Mouse (Mus musculus): Measurements from ENCODE around the gene Akap11. TPM values are rescaled to one million over a fixed set of nuclear protein-coding genes. Genes with fewer than 3 reads are reported as not detected.
A peak's percentile ranks its signal among the peaks of the same experiment; 100 is the strongest.

Gene Akap11
- total RNA-seq, 4 experiments from 2014 or later: 53.8 to 63.1 (median 59.4) TPM

GRCm38 (mm10) chr14:78526907-78527306, 9.7 kb downstream of the Akap11 start:
- DNase-seq: no peak

GRCm38 (mm10) chr14:78526475-78526874, 10.1 kb downstream of the Akap11 start:
- DNase-seq: no peak

DNA sequence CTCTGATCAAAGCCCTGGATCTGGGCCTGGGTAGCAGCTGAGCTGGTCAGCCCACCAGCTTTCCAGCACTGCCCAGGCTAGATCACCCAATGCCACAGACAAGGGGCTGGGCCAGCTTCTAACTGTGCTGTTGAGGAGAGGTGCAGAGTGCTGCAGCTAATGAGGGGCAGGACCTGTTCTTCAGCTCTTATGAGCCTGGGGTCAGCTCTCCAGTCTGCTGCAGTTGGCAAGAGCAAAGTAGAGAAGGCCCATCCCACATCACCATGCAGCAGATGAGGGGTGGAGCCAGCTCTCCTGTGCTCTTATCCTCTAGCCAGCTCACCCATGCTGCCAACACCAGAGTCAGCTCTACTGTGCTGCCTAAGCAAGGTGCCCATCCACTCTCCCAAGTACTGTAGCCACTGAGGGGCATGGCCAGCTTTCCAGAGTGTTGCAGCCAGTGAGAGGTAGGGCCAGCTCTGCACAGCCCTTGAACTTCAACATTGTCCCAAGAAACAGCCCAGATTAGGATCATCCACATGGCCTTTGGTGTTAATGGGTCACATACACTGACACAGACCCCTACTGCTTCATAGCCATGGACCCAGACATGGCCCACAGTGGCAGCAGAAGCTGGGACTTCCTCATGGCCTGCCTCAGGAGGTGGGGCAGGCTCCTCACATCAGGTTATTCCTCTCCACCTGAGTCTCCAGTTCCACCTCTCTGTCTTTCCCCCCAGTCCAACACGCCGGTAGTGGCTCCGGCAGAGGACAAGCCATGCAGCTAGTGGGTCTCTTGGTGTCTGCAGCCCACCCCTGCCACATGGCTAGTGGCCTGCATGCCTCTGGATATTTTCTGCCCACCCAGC, 10.8 kb downstream of the Akap11 start:
- DNase-seq: no peak

GRCm38 (mm10) chr14:78525059-78525458, 11.5 kb downstream of the Akap11 start:
- no peak for DNase-seq

GRCm38 (mm10) chr14:78510713-78511112, 25.9 kb downstream of the Akap11 start:
- no peak for DNase-seq

DNA sequence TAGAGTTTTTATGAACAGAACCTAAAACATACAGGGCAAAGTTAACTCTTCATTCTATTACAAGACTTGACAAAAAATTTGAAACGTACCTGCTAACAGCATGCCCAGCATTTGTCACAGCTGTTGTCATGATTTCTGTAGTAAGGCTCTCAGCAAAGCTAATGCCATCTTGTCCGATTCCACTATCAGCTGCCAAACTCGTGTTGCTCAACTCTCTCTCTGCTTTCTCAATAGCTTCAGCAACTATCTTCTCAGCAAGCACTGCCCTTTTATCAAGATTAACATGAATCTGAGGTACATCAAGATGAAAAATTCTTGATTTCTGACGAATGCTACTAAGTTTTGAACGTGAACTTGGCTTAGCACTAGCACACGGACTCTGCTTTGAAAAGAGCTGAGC, 26.8 kb downstream of the Akap11 start:
- peak; percentile 19 for DNase-seq

GRCm38 (mm10) chr14:78500578-78500977, 36.0 kb downstream of the Akap11 start:
- DNase-seq: no peak

DNA sequence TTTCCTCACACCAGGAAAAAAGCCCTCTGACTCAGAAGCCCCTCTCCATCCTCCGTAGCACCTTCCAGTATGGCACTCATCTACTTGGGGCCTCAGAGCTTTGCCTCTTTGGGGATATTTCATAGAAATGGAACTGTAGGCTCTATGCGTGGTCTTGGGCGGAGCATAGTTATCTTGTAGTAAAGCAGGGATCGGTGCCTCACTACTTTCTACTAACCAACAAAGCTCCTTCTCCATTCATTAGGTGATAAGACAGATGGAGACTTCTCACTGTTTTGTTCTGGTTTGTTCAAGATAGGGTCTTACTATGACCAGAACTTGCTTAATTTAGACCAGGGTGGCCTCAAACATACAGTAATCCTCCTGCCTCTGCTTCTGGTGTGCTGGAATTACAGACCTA, 39.9 kb downstream of the Akap11 start:
- no peak for DNase-seq

- no peak for DNase-seq
Measured at GRCm38 (mm10) chr14:78495241-78495640, 41.4 kb downstream of the Akap11 start.

GRCm38 (mm10) chr14:78492602-78493001, 44.0 kb downstream of the Akap11 start:
- no peak for DNase-seq

GRCm38 (mm10) chr14:78491432-78491831, 45.2 kb downstream of the Akap11 start:
- DNase-seq: no peak

GRCm38 (mm10) chr14:78482385-78483231, 54.0 kb downstream of the Akap11 start:
- peak; percentile 31 for DNase-seq

DNA sequence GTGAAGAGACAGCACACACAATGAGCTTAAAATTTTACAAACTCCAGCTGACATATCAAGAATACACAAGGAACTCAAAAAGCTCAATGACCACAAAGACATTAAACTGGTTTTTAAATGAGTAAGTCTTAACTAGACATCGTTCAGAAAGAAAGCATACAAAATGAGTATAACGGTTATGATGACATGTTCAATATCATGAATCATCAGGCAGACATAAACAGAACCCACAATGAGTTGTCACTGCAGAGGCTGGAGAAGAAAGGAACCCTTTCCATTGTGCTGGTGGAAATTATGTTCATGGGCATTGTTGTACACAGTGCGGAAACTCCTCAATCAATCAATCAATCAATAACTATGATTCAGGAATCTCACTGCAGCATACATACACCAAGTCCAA, 62.5 kb downstream of the Akap11 start:
- DNase-seq: no peak

GRCm38 (mm10) chr14:78470714-78471113, 65.9 kb downstream of the Akap11 start:
- no peak for DNase-seq

- no peak for DNase-seq
Measured at GRCm38 (mm10) chr14:78468991-78469390, 67.6 kb downstream of the Akap11 start.

DNA sequence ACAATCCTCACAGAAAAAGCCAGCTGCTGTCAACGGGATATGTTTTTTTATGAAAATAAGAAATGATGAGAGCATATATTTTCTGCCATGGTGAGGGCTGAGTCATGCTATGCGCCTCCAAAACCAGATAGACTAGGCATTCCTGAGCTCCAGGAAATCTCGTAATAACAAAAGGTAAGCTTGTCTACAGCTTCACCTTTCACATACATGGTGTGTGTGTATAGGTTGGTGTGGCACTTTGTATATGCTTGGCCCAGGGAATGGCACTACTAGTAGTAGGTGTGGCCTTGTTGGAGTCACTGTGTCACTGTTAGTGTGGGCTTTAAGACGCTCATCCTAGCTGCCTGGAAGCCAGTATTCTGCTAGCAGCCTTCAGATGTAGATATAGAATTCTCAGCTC, 68.6 kb downstream of the Akap11 start:
- DNase-seq: no peak

DNA sequence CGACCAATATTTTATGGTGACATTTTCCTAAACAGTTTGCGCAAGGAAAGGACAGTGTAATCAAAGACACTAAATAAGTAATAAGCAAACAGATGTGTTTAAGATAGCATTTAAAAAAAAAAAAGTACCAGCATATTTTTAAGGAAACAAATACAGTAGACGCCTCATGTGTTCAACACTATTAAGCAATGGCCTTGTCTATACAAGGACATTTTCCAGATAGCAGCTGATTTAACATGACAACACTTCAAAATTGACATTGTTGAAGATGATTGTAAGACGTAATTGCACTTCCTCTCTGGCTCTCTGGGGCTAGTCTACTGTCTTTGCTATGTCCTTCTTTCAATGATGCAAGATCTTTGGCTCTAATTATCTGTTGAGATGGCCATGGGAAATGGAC, 72.3 kb downstream of the Akap11 start:
- DNase-seq: no peak

- no peak for DNase-seq
Measured at GRCm38 (mm10) chr14:78459121-78459520, 77.5 kb downstream of the Akap11 start.

DNA sequence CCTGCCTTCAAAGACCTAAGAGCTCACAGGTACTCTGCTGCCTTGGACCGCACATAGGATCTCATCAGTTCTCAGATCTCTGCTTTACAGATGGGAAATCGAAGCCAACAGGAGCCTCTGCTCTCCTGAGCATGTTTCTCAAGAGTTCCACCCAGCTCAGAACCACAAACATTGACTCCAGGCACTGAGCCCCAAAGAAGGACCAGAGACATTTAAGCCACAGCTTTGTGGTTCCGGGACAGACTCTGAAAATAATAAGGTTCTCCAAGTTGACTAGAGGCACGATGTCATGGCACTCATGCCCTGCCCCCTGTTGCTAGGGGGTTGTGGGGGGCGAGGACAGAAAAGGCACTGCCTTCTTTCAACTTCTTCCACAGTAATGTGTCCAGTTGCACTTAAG, 77.9 kb downstream of the Akap11 start:
- no peak for DNase-seq

DNA sequence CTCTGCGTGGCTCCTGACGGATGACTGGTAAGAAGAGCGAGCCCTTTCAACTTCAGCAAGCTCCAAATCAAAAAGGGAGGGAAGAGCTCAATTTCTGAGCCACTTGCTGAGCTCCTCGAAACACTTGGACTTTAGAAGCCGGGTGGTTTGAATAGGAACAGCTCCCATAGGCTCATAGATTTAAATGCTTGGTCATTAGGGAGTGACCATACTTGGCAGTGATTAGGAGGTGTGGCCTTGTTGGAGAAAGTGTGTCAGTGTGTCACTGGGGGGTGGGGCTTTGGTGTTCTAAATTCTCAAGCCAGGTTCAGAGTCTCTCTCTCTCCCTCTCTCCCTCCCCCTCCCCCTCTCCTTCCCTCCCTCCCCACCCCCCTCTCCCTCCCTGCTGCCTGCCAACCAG, 81.6 kb downstream of the Akap11 start:
- DNase-seq: no peak

DNA sequence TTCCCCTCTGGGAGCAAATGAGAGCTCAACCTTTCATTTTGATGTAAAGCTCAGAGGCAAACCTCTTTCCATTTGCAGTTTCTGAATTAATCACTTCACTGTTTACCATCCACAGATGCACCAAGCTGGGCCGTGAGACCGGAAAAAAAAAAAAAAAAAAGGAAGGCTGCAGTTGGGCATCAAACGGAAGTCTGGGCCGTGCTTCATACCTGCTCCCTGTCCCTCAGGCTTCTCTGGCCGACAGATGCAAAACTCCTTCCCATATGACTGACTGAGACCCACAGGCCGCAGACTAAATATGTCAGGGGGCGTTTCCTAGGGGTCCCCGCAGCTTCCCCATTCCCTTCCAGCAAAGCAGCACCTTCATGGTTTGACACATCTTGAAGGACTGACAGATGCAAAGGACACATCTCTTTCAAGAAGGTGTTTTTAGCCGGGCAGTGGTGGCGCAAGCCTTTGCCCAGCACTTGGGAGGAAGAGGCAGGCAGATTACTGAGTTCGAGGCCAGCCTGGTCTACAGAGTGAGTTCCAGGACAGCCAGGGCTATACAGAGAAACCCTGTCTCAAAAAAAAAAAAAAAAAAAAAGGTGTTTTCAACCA, 87.7 kb downstream of the Akap11 start:
- DNase-seq: no peak

GRCm38 (mm10) chr14:78448017-78448416, 88.6 kb downstream of the Akap11 start:
- DNase-seq: no peak

- DNase-seq: no peak
Measured at GRCm38 (mm10) chr14:78447542-78447941, 89.1 kb downstream of the Akap11 start.

Measured in adrenal gland, adult 8-10 months (tissue).